Mouse (Mus musculus) right cerebral cortex, postnatal 14 days (tissue): ENCODE measurements around the gene Slc5a2.

ENCODE experiments used
- DNase-seq: peaks from one replicate; pipeline ENCODE4 v3.0.0; 2022

The Slc5a2 gene

DNA sequence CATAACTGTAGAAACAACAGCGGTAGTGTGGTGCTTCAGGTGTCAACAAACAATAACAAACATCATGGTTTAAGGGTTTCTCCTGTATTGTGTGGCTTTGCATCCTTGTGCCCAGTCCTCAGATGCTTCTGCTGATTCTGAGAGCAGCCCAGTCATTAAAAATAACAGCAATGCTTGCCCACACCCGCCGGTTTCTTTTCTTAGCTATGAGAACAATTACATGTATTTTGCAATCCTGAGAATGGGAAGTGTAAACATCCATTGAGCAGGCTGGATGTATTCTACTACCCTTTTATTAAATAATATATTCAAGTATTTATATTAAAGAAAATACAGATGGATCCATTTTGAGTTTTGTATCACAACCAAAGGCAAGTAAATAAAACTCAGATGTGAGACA lies 36.7 kb downstream of the Slc5a2 start:
- no peak for DNase-seq

DNA sequence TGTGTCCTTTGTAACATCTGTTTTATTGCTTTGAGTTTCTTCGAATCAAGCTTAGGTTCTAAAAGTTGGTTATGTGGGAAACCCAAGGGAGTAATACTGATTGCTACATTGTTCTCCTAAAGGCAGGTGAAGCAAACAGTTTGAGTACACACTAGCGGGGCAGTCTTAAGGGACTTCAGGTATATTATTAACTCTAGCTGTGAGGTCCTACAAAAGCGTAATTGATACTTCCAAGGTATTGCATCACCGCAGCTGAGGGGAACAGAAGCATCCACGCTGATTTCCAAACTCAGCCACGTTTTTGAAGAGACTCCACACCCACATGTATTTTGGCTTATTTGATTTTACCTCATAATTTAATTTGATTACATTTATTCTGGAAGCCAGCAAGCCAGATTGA lies 38.7 kb downstream of the Slc5a2 start:
- DNase-seq, result no peak

DNA sequence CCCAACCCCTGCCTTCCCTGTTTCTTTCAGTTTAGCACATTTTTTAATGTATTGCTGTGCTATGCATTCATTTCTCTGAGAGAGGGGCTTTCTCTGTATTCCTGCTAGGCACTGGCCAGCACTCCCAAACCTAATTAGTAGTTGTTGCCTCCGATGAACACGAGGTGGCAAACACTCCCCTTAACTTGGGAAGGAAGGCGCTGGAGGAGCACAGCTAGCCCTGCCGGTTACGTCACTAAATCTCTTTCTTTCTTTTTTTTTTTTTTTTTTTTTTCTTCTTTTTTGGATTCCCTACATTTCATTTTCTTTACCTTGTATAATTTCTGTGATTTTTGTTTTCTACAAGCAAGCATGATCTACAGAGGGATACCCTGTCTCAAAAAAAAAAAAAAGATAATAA lies 39.5 kb downstream of the Slc5a2 start:
- DNase-seq, result peak; percentile 41

DNA sequence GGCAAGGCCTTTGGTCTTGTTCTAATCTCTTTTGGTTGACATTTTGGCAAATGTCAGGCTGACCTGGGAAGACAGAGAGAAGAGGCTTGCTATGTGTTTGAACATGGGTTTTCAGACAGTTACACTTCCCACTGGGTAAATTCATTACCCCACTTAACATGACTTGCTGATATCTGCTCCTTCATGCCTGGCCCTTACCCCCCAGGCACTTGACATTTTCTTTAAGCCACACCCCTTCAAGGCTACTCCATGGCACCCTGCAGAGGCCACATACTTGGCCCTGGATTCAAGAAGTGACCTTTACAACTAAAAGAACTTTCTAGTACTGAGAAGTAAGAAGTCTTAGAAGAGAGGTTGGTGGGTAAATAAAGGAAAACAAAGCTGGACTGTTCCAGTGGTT lies 42.4 kb downstream of the Slc5a2 start:
- DNase-seq, result no peak

DNA sequence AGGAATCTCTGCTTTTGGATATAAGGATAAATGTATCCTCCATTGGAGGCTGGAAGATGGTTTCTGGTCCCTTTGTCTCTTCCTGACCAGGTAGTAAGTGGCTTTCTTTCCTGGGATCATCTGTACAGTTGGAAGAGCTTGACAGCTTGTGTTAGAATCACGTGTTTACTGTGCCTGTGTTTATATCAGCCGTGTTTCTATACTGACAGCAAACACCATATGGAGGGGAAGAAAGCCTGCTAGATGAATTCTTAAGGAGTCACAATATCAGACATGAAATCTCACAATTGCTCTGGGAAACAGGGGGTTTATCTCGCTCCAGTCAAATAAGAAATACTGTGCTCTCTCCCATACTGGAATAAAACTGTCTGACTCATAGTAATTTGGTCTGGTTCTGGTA lies 43.8 kb downstream of the Slc5a2 start:
- DNase-seq, result no peak

DNA sequence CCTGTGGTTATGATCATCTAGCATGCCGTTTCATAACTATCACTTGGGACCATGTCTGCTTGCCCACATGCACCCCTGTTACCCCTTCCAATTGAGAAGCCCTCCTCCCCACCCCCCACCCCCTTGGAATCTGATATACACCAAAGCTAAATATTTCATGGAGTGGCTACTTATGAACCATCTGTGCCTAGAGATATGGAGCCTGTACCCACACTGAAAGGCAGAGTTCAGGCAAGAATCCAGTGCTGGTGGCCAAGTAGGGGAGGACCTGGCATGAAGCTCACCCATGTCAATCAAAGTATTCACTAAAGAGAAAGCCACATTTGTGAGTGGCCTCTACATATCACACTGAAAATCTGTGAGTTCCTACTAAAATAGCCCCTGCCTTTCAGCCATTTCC lies 44.3 kb downstream of the Slc5a2 start:
- DNase-seq, result no peak

DNA sequence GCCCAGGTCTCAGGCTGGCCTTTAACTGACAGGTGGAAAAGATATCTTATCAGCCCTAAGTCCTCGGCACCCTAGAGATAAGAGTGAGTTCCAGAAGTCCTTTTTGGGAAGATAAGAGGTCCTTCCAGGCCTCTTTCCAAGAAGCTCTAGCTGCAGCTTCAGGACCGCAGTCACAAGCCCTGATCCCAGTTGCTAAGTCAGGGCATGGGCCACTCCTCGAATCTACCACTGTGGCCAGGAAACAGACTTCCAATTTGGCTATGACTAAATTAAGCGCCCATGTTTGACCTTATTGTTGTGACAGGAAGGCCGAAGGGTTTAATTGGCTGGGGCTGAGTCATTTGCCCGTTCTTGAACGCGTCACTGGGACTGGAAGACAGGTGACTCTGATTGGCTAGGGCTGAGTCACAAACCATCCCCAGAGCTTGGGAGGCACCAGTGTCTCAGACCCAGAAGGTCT lies 44.8 kb downstream of the Slc5a2 start:
- DNase-seq, result no peak

DNA sequence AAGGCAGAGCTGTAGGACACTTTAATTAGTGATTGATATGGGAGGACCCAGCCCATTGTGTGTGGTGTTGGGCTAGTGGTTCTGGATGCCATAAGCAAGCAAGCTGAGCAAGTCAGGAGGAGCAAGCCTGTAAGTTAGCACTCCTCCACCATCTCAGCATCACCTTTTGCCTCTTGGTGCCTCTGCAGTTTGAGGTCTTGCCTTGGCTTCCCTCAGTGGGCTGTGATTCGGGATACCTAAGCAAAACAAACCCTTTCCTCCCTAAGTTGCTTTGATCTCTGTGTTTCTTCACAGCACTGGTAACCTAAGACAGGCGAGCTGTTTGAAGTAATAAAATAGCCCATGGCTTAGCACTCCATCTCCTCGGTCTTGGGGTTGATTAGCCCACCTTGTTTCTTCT lies 45.8 kb downstream of the Slc5a2 start:
- no peak for DNase-seq

DNA sequence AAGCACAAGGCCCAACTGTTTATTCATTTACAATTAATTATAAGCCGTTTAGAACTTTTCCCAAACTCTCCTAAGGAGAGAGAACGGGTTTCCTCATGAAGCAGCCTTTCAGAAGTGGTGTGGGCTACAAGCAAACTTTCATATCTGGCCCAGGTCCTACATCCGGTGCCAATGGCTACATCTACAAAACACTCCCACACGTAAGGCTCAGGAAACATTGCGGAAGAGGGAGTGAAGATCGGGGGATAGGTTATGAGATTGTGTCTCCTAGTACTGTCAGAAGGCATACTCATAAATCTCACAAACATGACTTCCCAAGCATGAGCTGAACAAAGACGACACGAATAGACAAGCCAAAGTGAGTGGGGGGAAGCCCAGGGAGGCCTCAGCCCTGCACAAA lies 46.4 kb downstream of the Slc5a2 start:
- no peak for DNase-seq

DNA sequence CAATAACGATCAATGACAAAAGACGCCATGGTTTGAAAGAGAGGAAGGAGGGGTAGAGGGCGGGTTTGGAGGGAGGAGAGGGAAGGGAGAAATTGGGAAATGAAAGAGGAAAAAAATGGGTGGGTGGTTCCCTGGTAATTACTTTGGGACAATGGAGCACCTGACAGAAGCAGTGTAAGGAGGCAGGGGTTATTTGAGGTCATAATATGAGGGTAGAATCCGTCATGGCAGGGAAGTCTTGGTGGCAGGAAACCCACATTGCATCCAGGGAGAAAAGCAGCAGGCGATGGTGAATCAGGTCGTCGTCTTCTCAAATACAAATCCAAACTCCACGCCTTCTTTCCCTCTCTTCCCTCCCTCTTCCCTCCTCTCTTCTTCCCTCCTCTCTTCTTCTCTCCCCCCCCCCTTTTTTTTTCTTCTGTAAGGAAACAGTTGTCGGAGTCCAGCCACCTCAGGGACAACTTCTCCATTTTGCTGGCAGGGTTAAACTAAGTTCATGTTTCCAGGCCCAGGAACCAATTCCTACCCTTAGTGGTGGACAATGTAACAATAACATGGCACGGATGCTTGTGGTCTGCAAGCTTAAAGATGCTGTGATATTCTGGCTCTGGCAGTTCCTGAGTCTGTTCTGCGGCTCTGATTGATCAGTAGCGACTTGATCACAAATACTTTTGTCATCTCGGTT lies 47.1 kb downstream of the Slc5a2 start:
- no peak for DNase-seq

DNA sequence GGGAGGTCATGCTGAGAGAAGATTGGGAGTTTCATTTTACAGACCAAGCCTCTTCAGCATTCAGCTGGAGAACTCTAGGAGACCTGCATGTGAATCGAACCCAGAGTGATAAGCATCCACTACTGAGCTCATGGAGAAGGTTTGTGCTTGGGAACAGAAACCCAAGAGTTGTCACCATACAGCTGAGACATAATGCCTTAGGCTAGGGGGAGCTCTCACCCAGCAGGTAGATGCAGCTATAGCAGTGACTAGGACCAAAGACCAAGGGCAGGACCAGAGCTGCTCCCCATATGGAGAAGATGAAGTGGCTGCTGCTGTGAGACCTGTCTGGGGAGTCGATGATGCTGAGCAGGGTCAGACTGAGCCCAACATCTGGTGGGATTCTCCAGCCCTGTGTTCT lies 48.1 kb downstream of the Slc5a2 start:
- DNase-seq, result no peak

DNA sequence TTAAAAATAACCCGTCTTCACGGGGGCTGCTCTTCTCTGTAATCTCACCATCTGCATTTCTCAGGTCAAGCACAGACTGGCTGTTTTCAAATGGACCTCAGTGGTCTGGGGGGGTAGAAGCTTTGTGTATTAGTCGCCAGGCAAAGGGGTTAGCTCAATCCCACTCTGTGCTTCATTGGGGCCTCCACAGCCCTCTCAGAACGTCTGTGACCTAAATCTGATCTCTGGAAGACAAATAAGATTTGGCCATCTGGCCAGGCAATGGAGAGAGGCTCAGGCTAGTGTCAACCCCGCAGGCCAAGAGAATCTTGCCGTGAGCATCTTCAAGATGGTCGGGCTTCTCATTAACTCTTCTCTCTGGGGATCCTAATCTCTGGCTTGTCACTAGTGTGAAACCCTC lies 49.0 kb downstream of the Slc5a2 start:
- no peak for DNase-seq

DNA sequence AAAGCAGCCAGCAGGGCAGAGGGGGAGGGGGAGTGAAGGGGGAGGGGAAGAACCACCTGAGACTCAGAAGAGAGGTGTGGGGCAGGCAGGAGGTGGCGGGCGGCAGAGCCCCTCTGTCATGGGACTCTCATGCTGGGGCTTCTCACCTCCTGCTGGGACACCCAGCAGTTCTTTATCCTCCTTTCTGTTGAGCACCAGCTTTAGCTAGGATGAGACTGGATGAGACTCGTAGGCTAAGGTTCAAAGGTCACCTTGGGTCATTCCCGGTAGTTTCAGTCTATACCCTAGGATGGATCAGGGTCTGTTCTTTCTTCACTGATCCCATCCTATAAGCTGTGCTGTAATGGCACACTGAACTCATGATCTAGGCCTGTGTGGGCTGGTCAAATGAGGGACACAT lies 51.6 kb downstream of the Slc5a2 start:
- DNase-seq, result no peak

DNA sequence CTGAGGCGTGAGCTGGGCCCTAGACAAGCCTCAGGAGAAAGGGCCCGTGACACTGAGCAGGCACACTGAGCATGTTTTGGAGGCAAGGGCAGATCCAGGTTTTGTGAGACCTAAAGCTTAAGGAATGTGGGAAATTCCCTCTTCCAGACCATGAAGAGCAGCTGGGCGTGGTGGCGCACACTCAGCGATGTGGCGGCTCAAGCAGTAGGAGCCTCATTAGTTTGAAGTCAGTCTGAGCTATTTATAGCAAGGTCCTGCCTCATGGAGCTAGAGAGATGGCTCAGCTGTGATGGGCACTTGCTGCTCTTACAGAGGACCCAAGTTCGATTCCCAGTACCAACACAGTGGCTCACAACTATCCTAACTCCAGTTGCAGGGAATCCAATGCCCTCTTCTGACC lies 53.7 kb downstream of the Slc5a2 start:
- DNase-seq, result no peak

DNA sequence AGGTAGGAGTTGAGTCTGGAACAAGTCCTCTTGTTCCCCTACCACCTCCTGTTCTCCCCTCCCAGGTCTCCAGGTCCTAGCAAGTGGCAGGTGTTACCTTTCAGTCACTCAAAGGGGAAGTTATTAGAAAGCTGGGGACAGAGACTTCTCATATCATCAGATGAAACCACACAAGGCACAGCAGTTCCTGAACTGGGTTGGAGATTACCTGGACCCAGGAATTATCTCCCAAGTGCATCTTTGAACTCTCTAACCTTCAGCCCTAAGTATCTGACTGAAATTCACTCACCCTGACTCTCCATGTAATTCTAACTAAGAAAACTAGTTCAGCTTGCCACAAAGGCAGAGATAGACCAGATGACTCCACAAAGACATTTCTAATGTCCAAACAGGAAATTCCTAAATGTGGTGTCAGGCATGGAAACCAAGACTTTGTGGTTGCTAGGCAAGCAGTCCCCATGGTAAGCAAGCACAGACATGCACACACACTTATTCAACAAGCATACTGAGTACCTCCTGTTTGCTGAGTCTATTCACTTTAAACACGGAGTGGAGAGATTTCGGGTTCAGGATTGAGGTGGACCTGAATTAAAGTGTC lies 54.9 kb downstream of the Slc5a2 start:
- DNase-seq, result no peak

DNA sequence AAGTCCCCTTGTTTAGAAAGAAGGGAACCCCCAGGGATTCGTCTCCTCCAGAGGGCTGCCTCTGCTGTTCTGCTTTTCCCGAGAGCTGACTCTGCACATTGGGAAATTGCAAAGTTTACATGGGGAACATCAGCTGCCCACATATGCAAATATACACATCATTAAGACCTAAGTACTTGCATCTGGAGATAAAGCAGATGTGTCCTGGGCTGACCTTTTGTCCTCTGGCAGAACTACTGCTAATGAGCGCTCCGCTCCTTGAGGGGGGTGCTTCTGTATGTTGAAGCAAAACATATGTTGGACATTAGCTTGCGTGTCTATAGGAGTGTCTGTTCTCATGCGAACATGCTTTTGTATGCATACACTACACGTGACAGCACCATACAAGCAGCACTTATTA lies 55.8 kb downstream of the Slc5a2 start:
- no peak for DNase-seq
